Mouse (Mus musculus): Measurements from ENCODE around the gene Lsamp. TPM values are rescaled to one million over a fixed set of nuclear protein-coding genes. Genes with fewer than 3 reads are reported as not detected.
A peak's percentile ranks its signal among the peaks of the same experiment; 100 is the strongest.

The Lsamp gene
- total and polyA plus RNA-seq, 2 experiments from 2014 or later = 0.61 to 0.95 TPM

DNA sequence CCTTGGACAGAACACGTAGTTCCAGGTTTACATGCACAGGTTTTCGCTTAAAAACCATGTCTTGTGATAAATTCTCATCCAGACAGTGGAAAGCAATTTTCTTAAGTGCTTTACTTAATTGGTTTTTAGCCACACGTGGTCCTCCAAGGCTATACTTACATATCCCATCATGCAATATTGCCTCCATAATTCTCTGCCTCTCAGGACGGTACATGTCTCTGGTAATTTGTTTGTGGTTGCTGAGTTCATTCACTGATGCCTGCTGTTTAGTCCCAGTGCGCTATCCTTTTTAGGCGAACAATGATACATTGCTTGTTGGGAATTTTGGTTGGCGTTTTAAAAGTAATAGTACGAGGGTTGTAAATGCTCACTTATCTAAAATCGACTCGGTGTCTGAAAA, 453.7 kb downstream of the Lsamp start:
- Histone ChIP-seq H3K36me3 (replicated peaks; ENCODE audit: control insufficient read depth, insufficient read depth, low read length) (no peaks in the 10 kb centered on the region), H3K27ac (ENCODE audit: low read depth) (no peak overlapping the region), H3K4me3 (ENCODE audit: low read depth, low read length) (no peak overlapping the region), H3K9me3 (replicated peaks; ENCODE audit: control insufficient read depth, low read length) (no peaks in the 10 kb centered on the region), H3K4me1 (ENCODE audit: control insufficient read depth, insufficient read depth) (no peaks in the 10 kb centered on the region), H3K27me3 (ENCODE audit: control insufficient read depth, insufficient read depth, low read length) (no peaks in the 10 kb centered on the region), H3K4me2 (ENCODE audit: low read depth, low read length) (no peak overlapping the region), H3K9ac (replicated peaks; ENCODE audit: low read depth, low read length) (no peak overlapping the region)
- no peak for ATAC-seq (ENCODE audit: insufficient read depth, low read depth)
- WGBS = 84% methylated on average over 10 of the region's 10 CpGs
- no peak for DNase-seq (ENCODE audit: low spot score)
- TF ChIP-seq CTCF (IDR thresholded peaks at IDR 0.05; ENCODE audit: low read depth) (no peak), EP300 (IDR thresholded peaks at IDR 0.05; ENCODE audit: low read depth) (no peak)

DNA sequence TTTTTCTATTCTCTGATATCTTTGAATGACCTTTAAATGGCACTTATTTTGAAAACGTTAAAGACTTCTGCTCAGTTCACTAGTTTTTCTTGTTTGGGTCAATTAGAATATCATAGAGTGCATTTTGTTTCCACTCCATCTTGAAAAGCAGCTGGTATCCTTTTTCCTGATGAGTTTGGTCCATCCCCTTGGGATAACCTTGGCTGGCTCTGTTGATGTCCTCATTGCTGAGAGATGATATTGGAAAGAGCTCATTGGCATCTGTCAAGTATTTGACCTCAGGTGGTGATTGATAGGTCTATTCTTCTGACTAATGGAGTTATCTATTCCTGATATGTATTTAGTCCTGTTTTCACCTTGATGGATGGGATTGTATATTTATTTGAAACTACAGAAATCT, 454.7 kb downstream of the Lsamp start:
- no peaks in the 10 kb centered on the region for H3K27me3 ChIP-seq (ENCODE audit: control insufficient read depth, insufficient read depth, low read length)
- DNase-seq (ENCODE audit: low spot score) (no peak), ATAC-seq (ENCODE audit: insufficient read depth, low read depth) (no peak)
- 48% methylated on average over 1 of the region's 1 CpGs for WGBS
- no peak overlapping the region for H3K4me3 ChIP-seq (ENCODE audit: low read depth, low read length)
- H3K27ac ChIP-seq (ENCODE audit: low read depth) = no peak overlapping the region
- no peaks in the 10 kb centered on the region for H3K4me1 ChIP-seq (ENCODE audit: control insufficient read depth, insufficient read depth)
- no peaks in the 10 kb centered on the region for H3K9me3 ChIP-seq (replicated peaks; ENCODE audit: control insufficient read depth, low read length)
- no peak overlapping the region for H3K9ac ChIP-seq (replicated peaks; ENCODE audit: low read depth, low read length)
- H3K4me2 ChIP-seq (ENCODE audit: low read depth, low read length) = no peak overlapping the region
- no peaks in the 10 kb centered on the region for H3K36me3 ChIP-seq (replicated peaks; ENCODE audit: control insufficient read depth, insufficient read depth, low read length)
- no peak for TF ChIP-seq EP300 (IDR thresholded peaks at IDR 0.05; ENCODE audit: low read depth)
- TF ChIP-seq CTCF (IDR thresholded peaks at IDR 0.05; ENCODE audit: low read depth) = no peak

DNA sequence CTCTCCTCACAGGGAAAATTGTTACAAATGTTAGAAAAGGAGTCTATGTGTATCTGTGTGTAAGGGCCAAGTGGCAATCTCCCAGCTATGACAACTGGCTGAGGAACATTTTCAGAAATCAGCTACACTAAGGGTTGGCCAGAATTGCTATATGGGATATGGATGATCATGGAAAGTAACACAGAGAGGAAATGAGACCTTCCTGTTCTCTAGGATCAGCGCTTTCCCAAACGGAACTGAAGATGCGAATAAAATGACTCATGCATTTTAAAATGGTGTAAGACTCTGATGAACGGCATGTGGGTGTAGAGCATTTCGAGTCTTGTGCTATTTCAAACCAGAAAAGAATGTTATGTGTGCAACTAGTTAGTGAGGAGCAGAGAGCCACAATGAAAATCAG, 462.4 kb downstream of the Lsamp start:
- no peaks in the 10 kb centered on the region for H3K36me3 ChIP-seq (replicated peaks; ENCODE audit: control insufficient read depth, insufficient read depth, low read length)
- no peak overlapping the region for H3K9ac ChIP-seq (replicated peaks; ENCODE audit: low read depth, low read length)
- DNase-seq (ENCODE audit: low spot score) (no peak), ATAC-seq (ENCODE audit: insufficient read depth, low read depth) (no peak)
- 55% methylated on average over 5 of the region's 5 CpGs for WGBS
- no peak overlapping the region for H3K27ac ChIP-seq (ENCODE audit: low read depth)
- no peak overlapping the region for H3K4me3 ChIP-seq (ENCODE audit: low read depth, low read length)
- H3K27me3 ChIP-seq (ENCODE audit: control insufficient read depth, insufficient read depth, low read length) = no peaks in the 10 kb centered on the region
- H3K4me1 ChIP-seq (ENCODE audit: control insufficient read depth, insufficient read depth) = no peaks in the 10 kb centered on the region
- H3K4me2 ChIP-seq (ENCODE audit: low read depth, low read length) = no peak overlapping the region
- TF ChIP-seq CTCF (IDR thresholded peaks at IDR 0.05; ENCODE audit: low read depth) = no peak
- TF ChIP-seq EP300 (IDR thresholded peaks at IDR 0.05; ENCODE audit: low read depth) = no peak
- no peaks in the 10 kb centered on the region for H3K9me3 ChIP-seq (replicated peaks; ENCODE audit: control insufficient read depth, low read length)

DNA sequence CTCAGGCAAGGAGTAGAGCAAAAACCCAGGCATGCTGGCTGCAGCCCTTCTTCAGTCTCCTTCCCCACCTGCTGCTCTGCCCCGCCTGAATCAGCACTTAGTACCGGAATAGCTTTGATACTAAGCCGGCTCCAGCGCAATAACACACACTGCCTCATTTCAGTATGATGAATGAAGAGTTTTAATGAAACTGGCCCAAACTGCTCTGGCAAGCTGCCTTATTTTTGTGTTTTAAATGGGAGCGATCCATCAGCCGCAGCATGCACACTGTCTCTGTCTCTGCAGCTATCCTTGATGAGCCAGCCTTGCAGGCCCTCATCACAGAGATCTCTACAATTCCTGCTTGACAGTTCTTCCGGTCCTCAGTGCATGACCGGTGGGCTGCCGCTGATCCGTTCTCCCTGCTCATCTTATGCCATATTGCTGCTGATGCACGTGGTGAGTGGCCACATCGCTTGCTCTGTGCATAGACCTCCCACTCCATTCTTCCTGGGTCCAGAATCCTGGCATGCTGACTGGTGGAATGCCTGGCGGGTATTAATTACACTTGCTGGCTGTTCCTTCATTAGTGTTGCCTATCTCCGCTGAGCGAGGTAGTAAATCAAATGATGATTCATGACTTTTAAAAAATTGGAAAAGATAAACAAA, 479.4 kb downstream of the Lsamp start:
- H3K4me3 ChIP-seq (ENCODE audit: low read depth, low read length) = no peak overlapping the region
- DNase-seq (ENCODE audit: low spot score) (no peak), ATAC-seq (ENCODE audit: insufficient read depth, low read depth) (no peak)
- H3K27ac ChIP-seq (ENCODE audit: low read depth) = no peak overlapping the region
- no peaks in the 10 kb centered on the region for H3K4me1 ChIP-seq (ENCODE audit: control insufficient read depth, insufficient read depth)
- H3K4me2 ChIP-seq (ENCODE audit: low read depth, low read length) = no peak overlapping the region
- no peaks in the 10 kb centered on the region for H3K9me3 ChIP-seq (replicated peaks; ENCODE audit: control insufficient read depth, low read length)
- WGBS = 69% methylated on average over 15 of the region's 15 CpGs
- no peak for TF ChIP-seq CTCF (IDR thresholded peaks at IDR 0.05; ENCODE audit: low read depth)
- TF ChIP-seq EP300 (IDR thresholded peaks at IDR 0.05; ENCODE audit: low read depth) = no peak
- no peaks in the 10 kb centered on the region for H3K27me3 ChIP-seq (ENCODE audit: control insufficient read depth, insufficient read depth, low read length)
- no peak overlapping the region for H3K9ac ChIP-seq (replicated peaks; ENCODE audit: low read depth, low read length)
- no peaks in the 10 kb centered on the region for H3K36me3 ChIP-seq (replicated peaks; ENCODE audit: control insufficient read depth, insufficient read depth, low read length)

DNA sequence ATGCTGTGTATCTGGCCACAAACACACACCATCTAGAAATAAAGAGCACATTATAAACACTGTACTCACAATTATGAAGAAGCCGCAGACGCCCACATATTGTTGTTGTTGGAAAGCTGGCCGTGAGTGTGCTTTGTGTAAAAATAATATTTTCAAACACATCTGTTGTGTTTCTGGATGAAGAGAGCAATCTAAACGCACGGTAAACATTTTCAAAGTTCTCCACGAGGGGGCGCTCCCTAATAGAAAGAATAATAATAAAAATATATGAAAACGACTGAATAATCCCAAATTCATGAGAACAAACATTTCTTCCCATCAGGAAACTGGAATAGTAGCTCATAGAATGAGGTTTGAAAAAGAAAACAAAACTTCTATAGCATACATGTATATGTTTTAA, 482.4 kb downstream of the Lsamp start:
- no peak overlapping the region for H3K4me2 ChIP-seq (ENCODE audit: low read depth, low read length)
- H3K9ac ChIP-seq (replicated peaks; ENCODE audit: low read depth, low read length) = no peak overlapping the region
- DNase-seq (ENCODE audit: low spot score) (no peak), ATAC-seq (ENCODE audit: insufficient read depth, low read depth) (no peak)
- no peaks in the 10 kb centered on the region for H3K36me3 ChIP-seq (replicated peaks; ENCODE audit: control insufficient read depth, insufficient read depth, low read length)
- no peak overlapping the region for H3K4me3 ChIP-seq (ENCODE audit: low read depth, low read length)
- H3K9me3 ChIP-seq (replicated peaks; ENCODE audit: control insufficient read depth, low read length) = no peaks in the 10 kb centered on the region
- no peak overlapping the region for H3K27ac ChIP-seq (ENCODE audit: low read depth)
- WGBS = 7% methylated on average over 8 of the region's 8 CpGs
- H3K27me3 ChIP-seq (ENCODE audit: control insufficient read depth, insufficient read depth, low read length) = no peaks in the 10 kb centered on the region
- peak; percentile 16; the same call in 1 of the 2 replicates for TF ChIP-seq CTCF (IDR thresholded peaks at IDR 0.05; ENCODE audit: low read depth)
- no peak for TF ChIP-seq EP300 (IDR thresholded peaks at IDR 0.05; ENCODE audit: low read depth)
- no peaks in the 10 kb centered on the region for H3K4me1 ChIP-seq (ENCODE audit: control insufficient read depth, insufficient read depth)

DNA sequence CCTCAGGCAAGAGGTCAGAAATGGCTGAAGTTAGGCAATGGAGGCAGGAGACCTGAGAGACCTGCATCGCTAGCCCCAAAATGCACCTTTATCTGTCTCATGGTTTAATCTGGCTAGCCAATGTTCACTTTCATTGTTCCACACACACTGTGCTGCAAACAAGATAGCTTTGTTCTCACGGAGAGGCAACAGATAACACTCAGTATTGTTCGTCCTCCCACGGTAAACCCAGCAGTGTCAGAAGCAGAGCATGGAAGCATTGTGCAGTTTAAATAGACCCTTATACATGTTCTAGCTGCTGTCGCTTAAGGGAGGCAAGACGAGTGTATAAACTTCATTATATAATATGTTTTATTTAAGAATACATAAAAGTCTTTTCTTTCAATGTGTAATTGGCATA, 486.8 kb downstream of the Lsamp start:
- no peak for ATAC-seq (ENCODE audit: insufficient read depth, low read depth)
- TF ChIP-seq CTCF (IDR thresholded peaks at IDR 0.05; ENCODE audit: low read depth) = no peak
- no peak for TF ChIP-seq EP300 (IDR thresholded peaks at IDR 0.05; ENCODE audit: low read depth)
- no peak for DNase-seq (ENCODE audit: low spot score)
- Histone ChIP-seq H3K9ac (replicated peaks; ENCODE audit: low read depth, low read length) (no peak overlapping the region), H3K9me3 (replicated peaks; ENCODE audit: control insufficient read depth, low read length) (no peaks in the 10 kb centered on the region), H3K4me1 (ENCODE audit: control insufficient read depth, insufficient read depth) (no peaks in the 10 kb centered on the region), H3K27ac (ENCODE audit: low read depth) (no peak overlapping the region), H3K4me3 (ENCODE audit: low read depth, low read length) (no peak overlapping the region), H3K4me2 (ENCODE audit: low read depth, low read length) (no peak overlapping the region), H3K36me3 (replicated peaks; ENCODE audit: control insufficient read depth, insufficient read depth, low read length) (no peaks in the 10 kb centered on the region), H3K27me3 (ENCODE audit: control insufficient read depth, insufficient read depth, low read length) (no peaks in the 10 kb centered on the region)
- WGBS = 38% methylated on average over 6 of the region's 6 CpGs
